Mouse (Mus musculus): ENCODE measurements around the gene Mbnl3.

DNA sequence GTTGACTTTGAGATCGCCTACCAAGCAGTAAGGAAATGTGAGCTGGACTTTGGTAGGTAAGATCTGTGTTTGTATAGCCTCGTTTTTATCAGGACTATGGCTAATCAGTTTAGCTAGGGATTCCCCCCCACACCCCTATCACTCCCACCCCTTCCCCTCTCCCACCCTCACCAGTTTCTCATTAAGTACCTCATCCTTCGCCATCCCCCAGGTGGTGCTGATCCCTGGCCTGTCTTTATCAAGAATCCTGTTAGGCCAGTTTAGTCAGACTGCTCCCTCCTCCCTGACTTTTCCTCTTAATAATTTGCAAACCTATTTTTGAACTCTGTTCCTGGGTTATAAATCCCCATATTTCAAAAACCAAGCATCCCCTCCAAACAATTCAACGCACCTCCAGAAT is 103.6 kb downstream of the Mbnl3 start:
- no peak for TF ChIP-seq ZNF384 (IDR thresholded peaks at IDR 0.05; ENCODE audit: low read depth, low read length)
- no peak for TF ChIP-seq MAFK (IDR thresholded peaks at IDR 0.05; ENCODE audit: insufficient read depth, low read depth, low read length)
- TF ChIP-seq CHD2 (IDR thresholded peaks at IDR 0.05; ENCODE audit: low read depth, low read length): no peak

Measured in ES-E14 (cell line).